Mouse (Mus musculus): Measurements from ENCODE around the gene Lrrc39. TPM values are rescaled to one million over a fixed set of nuclear protein-coding genes. Genes with fewer than 3 reads are reported as not detected.

Gene Lrrc39
- total and polyA plus RNA-seq, 2 experiments from 2014 or later: 0.05 to 0.30 TPM

GRCm38 (mm10) chr3:116577286-116577685 lies 14.5 kb downstream of the Lrrc39 start:
- Histone ChIP-seq H3K9me3 (ENCODE audit: low read length) (no peaks in the 10 kb centered on the region), H3K4me3 (ENCODE audit: low read length) (no peak overlapping the region), H3K9ac (replicated peaks; ENCODE audit: low read length) (no peak overlapping the region), H3K27me3 (ENCODE audit: insufficient read depth, low read length) (no peaks in the 10 kb centered on the region), H3K4me1 (ENCODE audit: insufficient read depth, low read length) (no peaks in the 10 kb centered on the region), H3K36me3 (ENCODE audit: insufficient read depth, low read length) (peaks cover 10% of the 10 kb centered on the region), H3K4me2 (ENCODE audit: low read depth, low read length) (no peak overlapping the region), H3K27ac (no peak overlapping the region)
- 55% methylated on average over 3 of the region's 3 CpGs for WGBS
- ATAC-seq (no peak), DNase-seq (ENCODE audit: low spot score) (peak; percentile 34)
- TF ChIP-seq CTCF (IDR thresholded peaks at IDR 0.05; ENCODE audit: low read depth): peak; percentile 54

- H3K27me3 ChIP-seq (ENCODE audit: insufficient read depth, low read length): no peaks in the 10 kb centered on the region
- peaks cover 45% of the 10 kb centered on the region for H3K36me3 ChIP-seq (ENCODE audit: insufficient read depth, low read length)
- 95% methylated on average over 9 of the region's 9 CpGs for WGBS
These were observed 19.4 kb downstream of the Lrrc39 start for GRCm38 (mm10) chr3:116582201-116582600.

GRCm38 (mm10) chr3:116594076-116594727 lies 31.4 kb downstream of the Lrrc39 start:
- peak; percentile 72 for DNase-seq (ENCODE audit: low spot score)
- Histone ChIP-seq H3K9me3 (ENCODE audit: low read length) (no peaks in the 10 kb centered on the region), H3K27me3 (ENCODE audit: insufficient read depth, low read length) (no peaks in the 10 kb centered on the region), H3K4me2 (ENCODE audit: low read depth, low read length) (peak overlapping the region; percentile 81), H3K4me3 (ENCODE audit: low read length) (peak overlapping the region; percentile 94), H3K27ac (peak overlapping the region; percentile 89), H3K4me1 (ENCODE audit: insufficient read depth, low read length) (no peaks in the 10 kb centered on the region), H3K9ac (replicated peaks; ENCODE audit: low read length) (peak overlapping the region; percentile 66), H3K36me3 (ENCODE audit: insufficient read depth, low read length) (peaks cover 21% of the 10 kb centered on the region; the same call in 1 of the 2 replicates)
- peak; percentile 85 for ATAC-seq
- WGBS: 4% methylated on average over 22 of the region's 22 CpGs
- TF ChIP-seq CTCF (IDR thresholded peaks at IDR 0.05; ENCODE audit: low read depth): peak; percentile 51

More at GRCm38 (mm10) chr3:116582201-116582600, 19.4 kb downstream of the Lrrc39 start:
- DNase-seq (ENCODE audit: low spot score): no peak
- TF ChIP-seq CTCF (IDR thresholded peaks at IDR 0.05; ENCODE audit: low read depth): no peak
- Histone ChIP-seq H3K4me1 (ENCODE audit: insufficient read depth, low read length) (no peaks in the 10 kb centered on the region), H3K4me3 (ENCODE audit: low read length) (no peak overlapping the region), H3K9ac (replicated peaks; ENCODE audit: low read length) (no peak overlapping the region), H3K4me2 (ENCODE audit: low read depth, low read length) (no peak overlapping the region), H3K9me3 (ENCODE audit: low read length) (no peaks in the 10 kb centered on the region), H3K27ac (no peak overlapping the region)
- no peak for ATAC-seq

- Histone ChIP-seq H3K36me3 (ENCODE audit: insufficient read depth, low read length) (peaks cover 13% of the 10 kb centered on the region; the same call in 1 of the 2 replicates), H3K4me2 (ENCODE audit: low read depth, low read length) (peak within 1 kb of the TSS; percentile 81), H3K9me3 (ENCODE audit: low read length) (no peaks in the 10 kb centered on the region), H3K4me1 (ENCODE audit: insufficient read depth, low read length) (no peaks in the 10 kb centered on the region), H3K27me3 (ENCODE audit: insufficient read depth, low read length) (no peaks in the 10 kb centered on the region), H3K27ac (peak within 1 kb of the TSS; percentile 89), H3K9ac (replicated peaks; ENCODE audit: low read length) (peak within 1 kb of the TSS; percentile 66), H3K4me3 (ENCODE audit: low read length) (peak within 1 kb of the TSS; percentile 94)
- no peak for TF ChIP-seq CTCF (IDR thresholded peaks at IDR 0.05; ENCODE audit: low read depth)
- DNase-seq (ENCODE audit: low spot score) (peak; percentile 99), ATAC-seq (peak; percentile 98)
- under 1% methylated on average over 65 of the region's 65 CpGs for WGBS
These were observed 32.2 kb downstream of the Lrrc39 start, which contains the start of gene Sass6 for GRCm38 (mm10) chr3:116594728-116595602. Sass6 (plus strand) TSS chr3:116594982.

- 9% methylated on average over 10 of the region's 10 CpGs for WGBS
- DNase-seq (ENCODE audit: low spot score) (peak; percentile 2), ATAC-seq (no peak)
These were observed 32.8 kb downstream of the Lrrc39 start for GRCm38 (mm10) chr3:116595603-116595991.

GRCm38 (mm10) chr3:116599705-116600104 lies 36.9 kb downstream of the Lrrc39 start:
- H3K36me3 ChIP-seq (ENCODE audit: insufficient read depth, low read length): no peaks in the 10 kb centered on the region
- H3K4me2 ChIP-seq (ENCODE audit: low read depth, low read length): no peak overlapping the region
- DNase-seq (ENCODE audit: low spot score) (no peak), ATAC-seq (no peak)
- no peaks in the 10 kb centered on the region for H3K9me3 ChIP-seq (ENCODE audit: low read length)
- H3K27ac ChIP-seq: no peak overlapping the region
- no peak for TF ChIP-seq CTCF (IDR thresholded peaks at IDR 0.05; ENCODE audit: low read depth)
- WGBS: 80% methylated on average over 2 of the region's 2 CpGs
- no peaks in the 10 kb centered on the region for H3K4me1 ChIP-seq (ENCODE audit: insufficient read depth, low read length)
- H3K4me3 ChIP-seq (ENCODE audit: low read length): no peak overlapping the region
- H3K27me3 ChIP-seq (ENCODE audit: insufficient read depth, low read length): no peaks in the 10 kb centered on the region
- no peak overlapping the region for H3K9ac ChIP-seq (replicated peaks; ENCODE audit: low read length)

More at GRCm38 (mm10) chr3:116595603-116595991, 32.8 kb downstream of the Lrrc39 start:
- Histone ChIP-seq H3K9ac (replicated peaks; ENCODE audit: low read length) (peak overlapping the region; percentile 66), H3K9me3 (ENCODE audit: low read length) (no peaks in the 10 kb centered on the region), H3K4me3 (ENCODE audit: low read length) (peak overlapping the region; percentile 94), H3K27ac (no peak overlapping the region), H3K4me2 (ENCODE audit: low read depth, low read length) (peak overlapping the region; percentile 81), H3K27me3 (ENCODE audit: insufficient read depth, low read length) (no peaks in the 10 kb centered on the region), H3K36me3 (ENCODE audit: insufficient read depth, low read length) (peaks cover 7% of the 10 kb centered on the region; the same call in 1 of the 2 replicates), H3K4me1 (ENCODE audit: insufficient read depth, low read length) (no peaks in the 10 kb centered on the region)
- TF ChIP-seq CTCF (IDR thresholded peaks at IDR 0.05; ENCODE audit: low read depth): no peak

Data from hindbrain, postnatal 0 days (tissue).